Mouse (Mus musculus): ENCODE results near the gene Gm9495.

GRCm38 (mm10) chr8:69384361-69384760 lies 69.0 kb downstream of the Gm9495 start:
- TF ChIP-seq EP300 (IDR thresholded peaks at IDR 0.05; ENCODE audit: insufficient read depth, low read depth, low read length) (no peak), CTCF (IDR thresholded peaks at IDR 0.05; ENCODE audit: low read depth, low read length) (no peak), POLR2A (IDR thresholded peaks at IDR 0.05; ENCODE audit: insufficient read depth, low read length) (no peak)

Measured in ES-Bruce4 (cell line).